Mouse (Mus musculus): ENCODE measurements around the gene Vmn1r103.
"Not testable (repeated sequence)": the region's sequence is repeated elsewhere in the genome, so short reads cannot be mapped to it uniquely, and the experiment has no call there.

The Vmn1r103 gene

GRCm38 (mm10) chr7:20510434-20510833 is at the start of gene Vmn1r103:
Gene Vmn1r103 (minus strand): TSS chr7:20510534.
- H3K9me3 ChIP-seq (ENCODE audit: low read length); H3K36me3 ChIP-seq (ENCODE audit: insufficient read depth, low read length); H3K4me3 ChIP-seq (replicated peaks; ENCODE audit: low read length); H3K4me1 ChIP-seq (replicated peaks; ENCODE audit: low read depth, low read length); H3K27me3 ChIP-seq (ENCODE audit: insufficient read depth, low read length): not testable (repeated sequence)

- not testable (repeated sequence) for H3K4me1 ChIP-seq (replicated peaks; ENCODE audit: low read depth, low read length); H3K36me3 ChIP-seq (ENCODE audit: insufficient read depth, low read length); H3K9me3 ChIP-seq (ENCODE audit: low read length); H3K4me3 ChIP-seq (replicated peaks; ENCODE audit: low read length); H3K27me3 ChIP-seq (ENCODE audit: insufficient read depth, low read length)
These were observed 35.3 kb upstream of the Vmn1r103 start, which contains the start of gene Gm5726 for GRCm38 (mm10) chr7:20545657-20546056. Gene Gm5726 (minus strand): TSS chr7:20545757.

- H3K36me3 ChIP-seq (ENCODE audit: insufficient read depth, low read length); H3K4me3 ChIP-seq (replicated peaks; ENCODE audit: low read length); H3K9me3 ChIP-seq (ENCODE audit: low read length); H3K27me3 ChIP-seq (ENCODE audit: insufficient read depth, low read length); H3K4me1 ChIP-seq (replicated peaks; ENCODE audit: low read depth, low read length): not testable (repeated sequence)
These were observed 23.2 kb upstream of the Vmn1r103 start, which contains the start of gene Vmn1r104 for GRCm38 (mm10) chr7:20533537-20533936. Gene Vmn1r104 (plus strand): TSS chr7:20533837.

- not testable (repeated sequence) for H3K9me3 ChIP-seq (ENCODE audit: low read length); H3K4me3 ChIP-seq (replicated peaks; ENCODE audit: low read length); H3K36me3 ChIP-seq (ENCODE audit: insufficient read depth, low read length); H3K27me3 ChIP-seq (ENCODE audit: insufficient read depth, low read length); H3K4me1 ChIP-seq (replicated peaks; ENCODE audit: low read depth, low read length)
These were observed 35.5 kb downstream of the Vmn1r103 start, which contains the start of gene Gm10670 for GRCm38 (mm10) chr7:20474825-20475224. Gene Gm10670 (minus strand): TSS chr7:20474925.
